Mouse (Mus musculus) thymus, adult 2 months (tissue): ENCODE data around the gene Mlx. TPM values are rescaled to one million over a fixed set of nuclear protein-coding genes. Genes with fewer than 3 reads are reported as not detected.
A peak's percentile ranks its signal among the peaks of the same experiment; 100 is the strongest.

Source experiments
- DNase-seq: peaks from one replicate; pipeline ENCODE4 v3.0.0; 2021
- H3K27ac ChIP-seq: fragments of 200-500 bp; 2 replicates; pipeline ENCODE4 v1.5.1; 2012; ENCODE audit warnings: low read length, control low read depth; ENCODE audit not compliant: control insufficient read depth, insufficient read depth
- H3K27me3 ChIP-seq: fragments of 200-500 bp; 2 replicates; pipeline ENCODE4 v1.6.1; 2012; ENCODE audit warnings: mild to moderate bottlenecking, low read length, moderate library complexity, mixed read lengths; ENCODE audit not compliant: control insufficient read depth, insufficient read depth
- H3K36me3 ChIP-seq: fragments of 200-500 bp; 2 replicates; pipeline ENCODE4 v1.6.1; 2012; ENCODE audit warnings: mild to moderate bottlenecking, low read length, moderate library complexity; ENCODE audit not compliant: control insufficient read depth, insufficient read depth
- H3K4me1 ChIP-seq: fragments of 200-500 bp; replicated peaks from 2 replicates; pipeline ENCODE4 v1.6.1; 2012; ENCODE audit warnings: low read length; ENCODE audit not compliant: control insufficient read depth, insufficient read depth
- H3K4me3 ChIP-seq: fragments of 200-500 bp; 2 replicates; pipeline ENCODE4 v1.5.1; 2012; ENCODE audit warnings: mild to moderate bottlenecking, low read length, control low read depth, moderate library complexity; ENCODE audit not compliant: control insufficient read depth, insufficient read depth
- CTCF ChIP-seq: fragments of 200-500 bp; IDR thresholded peaks from 2 replicates; pipeline ENCODE4 v1.5.1; 2012; ENCODE audit warnings: mild to moderate bottlenecking, control low read depth, low read length, moderate library complexity, borderline replicate concordance; ENCODE audit not compliant: control insufficient read depth, poor library complexity, insufficient read depth; ENCODE audit errors: extremely low read depth
- POLR2A ChIP-seq: fragments of 200-500 bp; IDR thresholded peaks from 2 replicates; pipeline ENCODE4 v1.6.1; 2012; ENCODE audit warnings: mild to moderate bottlenecking, low read length, control low read depth, moderate library complexity; ENCODE audit not compliant: control insufficient read depth, poor library complexity, insufficient read depth; ENCODE audit errors: extremely low read depth
- WGBS: fragments of 180-500 bp; shearing (Covaris S2); methylation state at CpG from one replicate; pipeline ENCODE4 v1.1.7; 2018; 5-methylcytosine and 5-hydroxymethylcytosine counted together
- polyA plus RNA-seq: library from polyadenylated mRNA; depleted of rRNA; stranded (reverse); fragments of >200 nt; gene quantifications from 2 replicates; pipeline ENCODE4 v1.2.3, GENCODE M21; 2012

Gene Mlx
- polyA plus RNA-seq, 1 experiment: 110 TPM

DNA sequence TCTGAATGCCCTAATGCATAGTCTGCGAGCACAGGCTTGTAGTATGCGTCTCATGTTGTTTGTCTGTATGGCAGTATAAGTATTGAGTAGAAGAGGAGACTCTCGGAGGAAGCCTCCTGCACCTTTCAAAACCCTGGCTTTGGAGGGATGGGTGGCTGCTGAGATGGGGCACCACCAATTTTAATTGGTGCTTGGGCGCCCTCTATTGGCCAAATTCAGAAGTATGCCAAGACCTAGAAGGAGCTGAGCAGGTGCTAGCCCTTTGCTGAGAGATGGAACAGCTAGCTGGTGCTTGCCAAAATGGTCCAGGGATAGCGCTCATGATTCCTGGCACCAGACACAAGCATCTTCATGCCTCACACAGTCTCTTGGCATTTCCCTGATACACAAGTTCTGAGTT, 29.2 kb upstream of the Mlx start:
- peak; percentile 91 for DNase-seq
- Histone ChIP-seq H3K27ac (no peak overlapping the region), H3K4me1 (peaks cover 27% of the 10 kb centered on the region)

DNA sequence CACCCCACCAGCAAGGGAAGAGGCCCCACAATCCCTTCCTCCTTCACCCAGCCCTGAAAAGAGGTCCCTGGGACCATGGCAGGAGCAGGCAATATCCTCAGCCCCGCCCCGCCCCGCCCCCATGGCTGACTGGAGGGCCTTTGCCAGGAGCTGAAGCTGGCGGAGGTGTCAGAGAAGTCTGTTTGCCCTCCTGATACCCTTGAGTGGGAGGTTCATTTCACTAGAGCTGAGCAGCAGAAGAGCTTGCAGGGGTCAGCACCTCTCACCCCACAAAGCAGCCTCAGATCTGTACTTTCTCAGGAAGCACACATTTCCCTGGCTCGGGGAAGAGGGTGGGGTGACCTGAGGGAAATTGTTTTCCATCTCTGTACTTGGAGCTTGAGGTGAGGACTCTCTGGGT, 28.4 kb upstream of the Mlx start:
- 89% methylated on average over 5 of the region's 5 CpGs for WGBS
- H3K27ac ChIP-seq: no peak overlapping the region
- DNase-seq: no peak
- H3K36me3 ChIP-seq: no peaks in the 10 kb centered on the region
- peaks cover 34% of the 10 kb centered on the region for H3K4me1 ChIP-seq
- TF ChIP-seq POLR2A: no peak
- H3K27me3 ChIP-seq: no peaks in the 10 kb centered on the region
- no peak overlapping the region for H3K4me3 ChIP-seq

More for the DNA sequence above, 29.2 kb upstream of the Mlx start:
- H3K4me3 ChIP-seq: no peak overlapping the region
- TF ChIP-seq POLR2A (no peak), CTCF (peak; percentile 72; the same call in 1 of the 2 replicates)
- WGBS: 30% methylated on average over 5 of the region's 5 CpGs
- H3K27me3 ChIP-seq: no peaks in the 10 kb centered on the region
- no peaks in the 10 kb centered on the region for H3K36me3 ChIP-seq

DNA sequence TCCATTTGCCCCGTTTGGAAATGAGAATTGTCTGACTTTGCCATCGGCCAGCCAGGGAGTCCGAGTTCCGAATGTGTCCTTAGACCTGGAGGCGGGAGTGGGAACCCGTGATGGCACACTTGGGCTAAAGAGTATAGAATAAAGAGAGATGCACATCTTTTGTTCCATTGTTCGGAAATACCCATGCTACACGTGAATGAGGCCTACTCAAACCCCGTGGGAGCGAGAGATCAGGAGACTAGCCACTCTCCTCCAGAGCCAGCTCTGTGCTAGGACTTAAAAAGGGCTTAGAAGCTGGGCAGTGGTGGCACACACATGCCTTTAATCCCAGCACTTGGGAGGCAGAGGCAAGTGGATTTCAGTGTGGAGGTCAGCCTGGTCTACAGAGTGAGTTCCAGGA, 27.6 kb upstream of the Mlx start:
- Histone ChIP-seq H3K4me3 (no peak overlapping the region), H3K36me3 (no peaks in the 10 kb centered on the region), H3K27me3 (no peaks in the 10 kb centered on the region), H3K4me1 (peaks cover 42% of the 10 kb centered on the region), H3K27ac (no peak overlapping the region)
- no peak for DNase-seq
- WGBS: 94% methylated on average over 10 of the region's 10 CpGs
- no peak for TF ChIP-seq POLR2A
- TF ChIP-seq CTCF: no peak

DNA sequence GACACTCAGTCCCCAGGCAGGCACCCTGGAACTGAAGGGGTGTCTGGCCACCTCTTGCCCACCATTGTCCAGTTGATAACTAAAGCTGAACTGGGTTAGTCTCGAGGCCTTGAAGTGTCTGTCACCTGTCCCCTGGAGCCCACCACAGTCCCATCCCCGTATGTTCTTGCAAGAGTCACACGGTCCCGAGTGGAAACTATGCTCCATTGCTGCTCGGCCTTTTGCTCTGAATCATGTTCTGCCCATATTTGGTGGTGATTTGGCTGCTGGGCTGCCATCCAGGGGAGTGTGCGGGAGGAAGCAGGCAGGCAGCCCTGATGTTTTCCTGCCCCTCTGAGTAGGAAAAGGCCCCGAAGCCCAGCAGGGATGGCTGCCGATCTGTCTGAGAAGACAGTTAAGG, 27.0 kb upstream of the Mlx start:
- H3K27ac ChIP-seq: peak overlapping the region; percentile 44; the same call in 1 of the 2 replicates
- peaks cover 47% of the 10 kb centered on the region for H3K4me1 ChIP-seq
- TF ChIP-seq POLR2A: no peak
- no peak for TF ChIP-seq CTCF
- no peak overlapping the region for H3K4me3 ChIP-seq
- no peak for DNase-seq
- 35% methylated on average over 8 of the region's 8 CpGs for WGBS
- H3K36me3 ChIP-seq: no peaks in the 10 kb centered on the region
- H3K27me3 ChIP-seq: no peaks in the 10 kb centered on the region

DNA sequence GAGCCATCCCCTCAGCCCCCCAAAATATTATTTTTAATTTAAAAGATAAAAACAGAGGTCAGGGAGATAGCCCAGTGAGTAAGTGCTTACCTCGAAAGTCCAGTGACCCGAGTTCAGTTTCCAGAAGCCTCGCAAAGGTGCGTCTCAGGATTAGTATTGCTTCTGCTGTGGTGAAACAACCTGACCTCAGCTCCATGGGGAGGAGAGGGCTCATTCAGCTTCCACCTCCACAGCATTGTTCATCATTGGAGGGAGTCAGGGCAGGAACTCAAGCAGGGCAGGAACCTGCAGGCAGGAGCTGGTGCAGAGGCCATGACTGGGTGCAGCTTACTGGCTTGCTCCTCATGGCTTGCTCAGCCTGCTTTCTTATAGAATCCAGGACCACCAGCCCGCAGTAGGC, 26.0 kb upstream of the Mlx start:
- WGBS: 97% methylated on average over 5 of the region's 5 CpGs
- TF ChIP-seq CTCF: no peak
- no peak for TF ChIP-seq POLR2A
- H3K27ac ChIP-seq: no peak overlapping the region
- H3K4me1 ChIP-seq: peaks cover 48% of the 10 kb centered on the region
- no peak for DNase-seq
- no peaks in the 10 kb centered on the region for H3K27me3 ChIP-seq
- H3K4me3 ChIP-seq: no peak overlapping the region
- no peaks in the 10 kb centered on the region for H3K36me3 ChIP-seq

DNA sequence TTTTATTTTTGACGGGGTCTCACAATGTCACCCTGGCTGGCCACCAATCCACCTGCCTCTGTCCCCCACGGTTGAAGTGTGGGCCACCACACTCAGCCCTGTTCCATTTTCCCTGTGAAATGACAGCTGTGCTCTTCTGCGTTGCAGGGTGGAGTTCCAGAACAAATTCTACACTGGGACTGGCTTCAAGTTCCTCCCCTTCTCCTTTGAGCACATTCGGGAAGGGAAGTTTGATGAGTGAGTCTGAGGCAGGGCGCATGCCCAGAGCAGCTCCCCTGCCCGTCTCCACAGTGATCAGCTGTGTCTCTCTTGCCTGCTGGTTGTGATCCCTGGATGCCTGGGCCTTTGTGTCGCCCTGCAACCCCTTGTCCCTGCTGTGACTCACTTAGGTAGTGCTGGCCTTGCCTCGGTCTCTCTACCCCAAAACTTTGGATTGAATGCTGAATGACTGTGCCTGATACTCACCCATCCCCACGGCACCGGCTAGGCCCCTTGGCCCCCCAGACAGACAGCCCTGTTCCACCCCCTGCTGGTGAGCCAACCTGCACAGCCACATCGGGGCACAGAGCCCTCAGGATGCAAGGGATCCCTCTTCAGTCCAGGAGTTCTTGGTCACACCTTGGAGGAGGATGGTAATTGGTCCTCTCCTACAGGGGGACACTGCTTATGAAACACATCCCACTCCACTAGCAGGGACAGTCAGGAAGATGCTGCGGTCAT, 24.8 kb upstream of the Mlx start:
- H3K4me3 ChIP-seq: no peak overlapping the region
- 67% methylated on average over 12 of the region's 12 CpGs for WGBS
- TF ChIP-seq POLR2A: no peak
- no peak for TF ChIP-seq CTCF
- peaks cover 58% of the 10 kb centered on the region for H3K4me1 ChIP-seq
- H3K27me3 ChIP-seq: no peaks in the 10 kb centered on the region
- H3K36me3 ChIP-seq: no peaks in the 10 kb centered on the region
- DNase-seq: no peak
- no peak overlapping the region for H3K27ac ChIP-seq

DNA sequence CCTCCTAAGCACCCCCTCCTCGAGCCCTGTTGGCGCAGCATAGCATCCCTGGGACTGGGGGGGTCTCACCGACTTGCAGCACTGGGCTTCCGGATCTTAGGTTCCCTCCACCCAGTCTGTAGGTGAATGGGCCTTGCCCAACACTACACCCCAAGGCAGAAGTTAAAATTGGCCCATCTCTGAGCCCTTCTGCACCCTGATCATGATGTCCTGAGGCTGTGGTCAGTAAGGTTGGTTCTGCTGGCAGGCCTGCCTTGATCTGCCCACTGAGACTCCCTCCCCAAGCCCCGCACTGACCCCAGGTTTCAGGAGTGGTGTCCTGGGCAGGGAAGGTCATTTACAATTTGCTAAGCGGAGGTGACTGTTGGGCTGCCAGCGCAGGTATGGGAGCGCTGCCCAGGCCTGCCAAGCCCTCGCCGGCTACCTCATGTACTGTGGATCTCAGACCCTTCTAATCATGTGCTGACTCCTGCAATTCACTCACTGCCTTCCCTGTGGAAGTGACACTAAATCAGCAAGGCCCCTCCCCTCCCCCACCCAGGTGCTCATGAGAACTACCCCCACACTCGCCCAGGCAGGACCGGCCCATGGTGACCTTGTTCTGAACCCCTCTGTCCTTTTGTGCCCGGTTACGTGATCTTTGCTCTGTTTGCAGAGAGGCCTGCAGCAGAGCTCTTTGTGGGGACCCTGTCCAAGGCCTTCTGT, 24.0 kb upstream of the Mlx start:
- WGBS: 58% methylated on average over 14 of the region's 14 CpGs
- peaks cover 58% of the 10 kb centered on the region for H3K4me1 ChIP-seq
- no peak for TF ChIP-seq POLR2A
- no peak for TF ChIP-seq CTCF
- peak overlapping the region; percentile 4 for H3K4me3 ChIP-seq
- H3K27ac ChIP-seq: peak overlapping the region; percentile 90
- no peaks in the 10 kb centered on the region for H3K27me3 ChIP-seq
- no peak for DNase-seq
- no peaks in the 10 kb centered on the region for H3K36me3 ChIP-seq
